Mouse (Mus musculus) stomach, postnatal 0 days (tissue): ENCODE measurements around the gene Shc1.

Experiments
- CTCF ChIP-seq: IDR thresholded peaks from 2 replicates; pipeline ENCODE4 v1.5.1; 2016; ENCODE audit warnings: antibody characterized with exemption, low read depth, mild to moderate bottlenecking, moderate library complexity
- EP300 ChIP-seq: optimal IDR thresholded peaks from 2 replicates; pipeline ENCODE3; 2016; ENCODE audit warnings: antibody characterized with exemption

DNA sequence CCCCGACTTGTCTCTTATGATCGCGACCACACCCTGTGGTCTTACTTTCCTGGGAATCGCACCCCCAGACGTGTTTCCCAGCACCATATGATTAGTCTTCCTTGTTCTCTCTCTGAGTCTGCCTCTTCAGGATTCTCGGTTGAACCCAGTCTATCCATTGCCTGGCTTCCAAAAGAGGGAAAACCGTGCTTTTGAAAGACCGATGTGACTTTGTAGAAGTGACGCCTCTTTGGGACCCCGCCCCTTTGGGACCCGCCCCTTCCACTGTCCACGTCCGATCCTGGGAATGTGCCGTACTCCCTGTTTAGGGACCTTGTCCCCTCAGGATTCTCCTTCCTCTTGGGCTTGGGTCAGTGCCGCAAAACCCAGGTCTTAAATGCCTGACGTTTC, 613 bp downstream of the Shc1 start:
- TF ChIP-seq CTCF (no peak), EP300 (no peak)
